Comparison of ENCODE assay signal across 20 mouse cellular contexts in genomic region chr5:99438526-99438925, GRCm38 (mm10).
DNase-seq lines count a peak whose midpoint lies in the region; ATAC-seq and TF ChIP-seq lines count a peak whose summit lies in the region.
"Had no signal": no experiment of that assay in that cellular context is flagged by ENCODE, and none has a peak within 500 bp of the region (broad histone marks: within the 10 kb centered on the region; RNA-seq: fewer than 3 reads in every experiment).

No protein-coding gene starts in this region.

- no peak overlapping the region for H3K4me2 ChIP-seq in kidney, embryonic 15.5 days
- no peak overlapping the region for H3K4me2 ChIP-seq in neural tube, embryonic 15.5 days
- H3K4me2 ChIP-seq: embryonic facial prominence, embryonic 15.5 days; hindbrain, embryonic 13.5 days; limb, embryonic 13.5 days; liver, embryonic 13.5 days; neural tube, embryonic 12.5 days; stomach, embryonic 15.5 days had no signal

- ATAC-seq in CD4-positive, CD25-positive, alpha-beta regulatory T cell, adult 4 months: no peak
- ATAC-seq in kidney, embryonic 15.5 days (replicated peaks; ENCODE audit: low FRiP score): no peak
- no peak for ATAC-seq in neural tube, embryonic 15.5 days (ENCODE audit: low FRiP score)

- no peak overlapping the region for H3K27ac ChIP-seq in kidney, adult 2 months (ENCODE audit: insufficient read depth, low read depth, low read length)
- no peak overlapping the region for H3K27ac ChIP-seq in kidney, embryonic 15.5 days
- H3K27ac ChIP-seq in neural tube, embryonic 15.5 days (replicated peaks): no peak overlapping the region
- no peak overlapping the region for H3K27ac ChIP-seq in layer of hippocampus, adult 2 months
- H3K27ac ChIP-seq: embryonic facial prominence, embryonic 15.5 days; heart, embryonic 10.5 days; hindbrain, embryonic 13.5 days; limb, embryonic 13.5 days; liver, embryonic 13.5 days; midbrain, embryonic 10.5 days; neural tube, embryonic 12.5 days; stomach, embryonic 15.5 days had no signal

- no peaks in the 10 kb centered on the region for H3K9me3 ChIP-seq in kidney, embryonic 15.5 days (replicated peaks)
- no peaks in the 10 kb centered on the region for H3K9me3 ChIP-seq in neural tube, embryonic 15.5 days (replicated peaks)
- H3K9me3 ChIP-seq: embryonic facial prominence, embryonic 15.5 days; heart, embryonic 10.5 days; hindbrain, embryonic 13.5 days; limb, embryonic 13.5 days; liver, embryonic 13.5 days; midbrain, embryonic 10.5 days; neural tube, embryonic 12.5 days; stomach, embryonic 15.5 days had no signal

- no peaks in the 10 kb centered on the region for H3K36me3 ChIP-seq in kidney, adult 2 months (ENCODE audit: control insufficient read depth, insufficient read depth, low read length)
- no peaks in the 10 kb centered on the region for H3K36me3 ChIP-seq in kidney, embryonic 15.5 days
- H3K36me3 ChIP-seq in neural tube, embryonic 15.5 days: no peaks in the 10 kb centered on the region
- H3K36me3 ChIP-seq: embryonic facial prominence, embryonic 15.5 days; heart, embryonic 10.5 days; hindbrain, embryonic 13.5 days; limb, embryonic 13.5 days; liver, embryonic 13.5 days; midbrain, embryonic 10.5 days; neural tube, embryonic 12.5 days; stomach, embryonic 15.5 days had no signal

- no peak for TF ChIP-seq CTCF in kidney, adult 2 months (conservative IDR thresholded peaks at IDR 0.05; ENCODE audit: insufficient read depth, insufficient read length, low read depth, low read length)
- no peak for TF ChIP-seq CTCF in layer of hippocampus, adult 2 months (conservative IDR thresholded peaks at IDR 0.05)

- H3K4me1 ChIP-seq in kidney, adult 2 months (ENCODE audit: control insufficient read depth, insufficient read depth, low read length): no peaks in the 10 kb centered on the region
- no peaks in the 10 kb centered on the region for H3K4me1 ChIP-seq in kidney, embryonic 15.5 days
- H3K4me1 ChIP-seq in neural tube, embryonic 15.5 days: peaks cover 5% of the 10 kb centered on the region; the same call in 1 of the 2 replicates
- H3K4me1 ChIP-seq: limb, embryonic 13.5 days; neural tube, embryonic 12.5 days; stomach, embryonic 15.5 days had no signal

- no peaks in the 10 kb centered on the region for H3K27me3 ChIP-seq in kidney, adult 2 months (replicated peaks; ENCODE audit: control insufficient read depth, insufficient read depth, low read length)
- H3K27me3 ChIP-seq in kidney, embryonic 15.5 days: no peaks in the 10 kb centered on the region
- no peaks in the 10 kb centered on the region for H3K27me3 ChIP-seq in neural tube, embryonic 15.5 days (replicated peaks)
- H3K27me3 ChIP-seq: embryonic facial prominence, embryonic 15.5 days; limb, embryonic 13.5 days; liver, embryonic 13.5 days; neural tube, embryonic 12.5 days; stomach, embryonic 15.5 days had no signal

- H3K4me3 ChIP-seq in kidney, adult 2 months (ENCODE audit: insufficient read depth, low read depth, low read length): no peak overlapping the region
- no peak overlapping the region for H3K4me3 ChIP-seq in kidney, embryonic 15.5 days (replicated peaks)
- H3K4me3 ChIP-seq in neural tube, embryonic 15.5 days (replicated peaks): no peak overlapping the region
- H3K4me3 ChIP-seq in layer of hippocampus, adult 2 months: no peak overlapping the region
- H3K4me3 ChIP-seq: embryonic facial prominence, embryonic 15.5 days; heart, embryonic 10.5 days; hindbrain, embryonic 13.5 days; limb, embryonic 13.5 days; liver, embryonic 13.5 days; midbrain, embryonic 10.5 days; neural tube, embryonic 12.5 days; stomach, embryonic 15.5 days had no signal

- H3K9ac ChIP-seq in kidney, embryonic 15.5 days: no peak overlapping the region
- no peak overlapping the region for H3K9ac ChIP-seq in neural tube, embryonic 15.5 days (replicated peaks)
- H3K9ac ChIP-seq: embryonic facial prominence, embryonic 15.5 days; hindbrain, embryonic 13.5 days; limb, embryonic 13.5 days; liver, embryonic 13.5 days; neural tube, embryonic 12.5 days; stomach, embryonic 15.5 days had no signal

- WGBS in kidney, adult 2 months: 54% methylated on average over 1 of the region's 1 CpGs
- 46% methylated on average over 1 of the region's 1 CpGs for WGBS in kidney, embryonic 15.5 days
- WGBS in neural tube, embryonic 15.5 days: 68% methylated on average over 1 of the region's 1 CpGs

- no peak for TF ChIP-seq POLR2A in kidney, adult 2 months (IDR thresholded peaks at IDR 0.05; ENCODE audit: low read depth, low read length)

- DNase-seq in CD4-positive, CD25-positive, alpha-beta regulatory T cell, adult 2 months (ENCODE audit: low read depth, low spot score): peak; percentile 19
- DNase-seq in kidney, adult 2 months: peak; percentile 23
- DNase-seq in neural tube, embryonic 10.5 days (ENCODE audit: extremely low spot score, low spot score): peak; percentile 14
- peak; percentile 34 for DNase-seq in mesoderm, embryonic 11.5 days (ENCODE audit: low read depth, low spot score)
- no peak for DNase-seq in layer of hippocampus, adult 2 months (ENCODE audit: low spot score in 2 of 2)
- DNase-seq: adrenal gland, adult 2 months; cerebellum, adult 9-10 months; liver, embryonic 13.5 days; spleen, adult 18-20 months; thymus, adult 18-20 months had no signal

Comparison
In these comparisons a context has a peak if more than half of its experiments do, and no peak if none do; other contexts are left out.
1. DNase-seq: peak in CD4-positive, CD25-positive, alpha-beta regulatory T cell, adult 2 months (single experiment), kidney, adult 2 months (single experiment), neural tube, embryonic 10.5 days (single experiment) and mesoderm, embryonic 11.5 days (single experiment); none in layer of hippocampus, adult 2 months (0 of 2).